10 mouse cellular contexts compared by ENCODE assay signal in the genomic region with DNA sequence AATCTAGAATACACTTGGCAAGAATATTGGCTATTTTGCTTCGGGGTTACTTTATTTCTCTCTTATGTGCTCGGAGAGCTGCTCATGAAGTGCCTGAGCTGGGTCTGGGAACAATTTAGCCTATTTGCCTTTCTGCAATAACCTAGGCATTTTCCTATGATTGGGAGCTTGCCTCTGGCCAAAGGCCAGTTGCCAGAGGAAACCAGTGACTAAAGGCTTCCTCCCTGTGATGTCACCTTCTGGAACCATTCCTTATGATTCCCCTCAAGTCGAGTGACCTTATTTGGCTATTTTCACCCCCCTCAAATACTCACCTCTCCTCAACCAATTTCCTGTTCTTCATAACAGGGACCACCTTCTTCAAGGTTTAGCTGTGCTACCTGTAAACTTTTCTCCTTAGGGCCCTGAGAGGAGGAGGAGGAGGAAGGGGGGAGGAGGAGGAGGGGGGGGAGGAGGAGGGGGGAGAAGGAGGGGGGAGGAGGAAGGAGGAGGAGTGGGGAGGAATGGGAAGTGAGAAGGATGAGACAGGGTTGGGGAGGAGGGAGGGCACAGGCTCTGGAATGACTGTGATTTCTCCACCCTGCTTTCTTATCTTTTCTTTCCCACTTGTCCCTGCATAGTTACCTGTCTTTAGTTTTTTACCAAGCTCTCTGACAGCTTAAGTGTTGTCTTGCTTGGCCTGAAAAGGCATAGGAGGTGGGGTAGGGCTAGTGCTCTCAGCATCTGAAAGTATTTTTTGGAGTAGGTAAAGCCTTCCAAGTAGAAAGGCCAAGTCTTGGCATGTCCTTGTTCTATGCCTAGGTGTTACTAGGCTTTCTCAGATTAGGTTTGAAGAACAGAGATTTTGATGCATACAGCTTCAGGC. TPM values are rescaled to one million over a fixed set of nuclear protein-coding genes. Genes with fewer than 3 reads are reported as not detected.
A peak's percentile ranks its signal among the peaks of the same experiment; 100 is the strongest.
DNase-seq lines count a peak whose midpoint lies in the region; ATAC-seq and TF ChIP-seq lines count a peak whose summit lies in the region.
"Had no signal": no experiment of that assay in that cellular context is flagged by ENCODE, and none has a peak within 500 bp of the region (broad histone marks: within the 10 kb centered on the region; RNA-seq: fewer than 3 reads in every experiment).

No protein-coding gene starts in this region.

- H3K27me3 ChIP-seq in embryonic facial prominence, embryonic 11.5 days (ENCODE audit: control insufficient read depth, insufficient read depth, low read length), result no peaks in the 10 kb centered on the region
- H3K27me3 ChIP-seq in myocyte (ENCODE audit: control insufficient read depth, insufficient read depth, insufficient read length), result no peaks in the 10 kb centered on the region
- H3K27me3 ChIP-seq in liver, embryonic 12.5 days (replicated peaks), result no peaks in the 10 kb centered on the region
- H3K27me3 ChIP-seq: embryonic facial prominence, embryonic 13.5 days had no signal

- H3ac ChIP-seq in myocyte (ENCODE audit: control insufficient read depth, insufficient read length), result no peak overlapping the region

- H3K27ac ChIP-seq in embryonic facial prominence, embryonic 11.5 days (replicated peaks; ENCODE audit: low read depth, low read length), result no peak overlapping the region
- H3K27ac ChIP-seq in liver, embryonic 12.5 days, result no peak overlapping the region
- H3K27ac ChIP-seq: embryonic facial prominence, embryonic 13.5 days; left cerebral cortex, adult 2 months had no signal

- no peak overlapping the region for H3K9ac ChIP-seq in embryonic facial prominence, embryonic 11.5 days (replicated peaks; ENCODE audit: low read length)
- H3K9ac ChIP-seq in liver, embryonic 12.5 days, result no peak overlapping the region
- H3K9ac ChIP-seq: embryonic facial prominence, embryonic 13.5 days had no signal

- no peak for TF ChIP-seq POLR2A in myocyte (IDR thresholded peaks at IDR 0.05; ENCODE audit: insufficient read length, low read depth)

- H3K9me3 ChIP-seq in embryonic facial prominence, embryonic 11.5 days (replicated peaks; ENCODE audit: control insufficient read depth, low read length), result no peaks in the 10 kb centered on the region
- no peaks in the 10 kb centered on the region for H3K9me3 ChIP-seq in liver, embryonic 12.5 days (replicated peaks)
- H3K9me3 ChIP-seq: embryonic facial prominence, embryonic 13.5 days had no signal

- H3K4me3 ChIP-seq in embryonic facial prominence, embryonic 11.5 days (ENCODE audit: low read depth, low read length), result no peak overlapping the region
- H3K4me3 ChIP-seq in myocyte, result no peak overlapping the region
- H3K4me3 ChIP-seq in liver, embryonic 12.5 days, result no peak overlapping the region
- H3K4me3 ChIP-seq: embryonic facial prominence, embryonic 13.5 days; left cerebral cortex, adult 2 months had no signal

- H3K36me3 ChIP-seq in embryonic facial prominence, embryonic 11.5 days (replicated peaks; ENCODE audit: control insufficient read depth, insufficient read depth, low read depth, low read length), result no peaks in the 10 kb centered on the region
- peaks cover 39% of the 10 kb centered on the region for H3K36me3 ChIP-seq in myocyte (ENCODE audit: control insufficient read depth, insufficient read depth)
- H3K36me3 ChIP-seq in liver, embryonic 12.5 days, result no peaks in the 10 kb centered on the region
- H3K36me3 ChIP-seq: embryonic facial prominence, embryonic 13.5 days had no signal

- peak; percentile 6 for DNase-seq in ovary, postnatal 36 days (ENCODE audit: low spot score)
- DNase-seq in ovary, postnatal 10 days (ENCODE audit: low spot score), result no peak
- peak; percentile 45 for DNase-seq in embryonic facial prominence, embryonic 11.5 days (ENCODE audit: low spot score)
- peak; percentile 58 to 64 for DNase-seq in heart, postnatal 36 days
- DNase-seq in ovary, postnatal 14 days (ENCODE audit: low spot score), result no peak
- DNase-seq in layer of hippocampus, postnatal 14 days (ENCODE audit: low spot score in 2 of 2), result no peak

- ATAC-seq in embryonic facial prominence, embryonic 11.5 days (replicated peaks; ENCODE audit: insufficient number of reproducible peaks, low FRiP score, low TSS enrichment, low read depth), result no peak
- no peak for ATAC-seq in liver, embryonic 12.5 days

- no peaks in the 10 kb centered on the region for H3K4me1 ChIP-seq in embryonic facial prominence, embryonic 11.5 days (ENCODE audit: control insufficient read depth, insufficient read depth, low read length)
- H3K4me1 ChIP-seq in liver, embryonic 12.5 days, result no peaks in the 10 kb centered on the region
- H3K4me1 ChIP-seq: embryonic facial prominence, embryonic 13.5 days had no signal

- no peak overlapping the region for H3K4me2 ChIP-seq in embryonic facial prominence, embryonic 11.5 days (ENCODE audit: low read depth, low read length)
- peak overlapping the region; percentile 74 for H3K4me2 ChIP-seq in myocyte (ENCODE audit: low read depth)
- no peak overlapping the region for H3K4me2 ChIP-seq in liver, embryonic 12.5 days
- H3K4me2 ChIP-seq: embryonic facial prominence, embryonic 13.5 days had no signal

- WGBS in embryonic facial prominence, embryonic 11.5 days, result 49% methylated on average over 3 of the region's 3 CpGs
- 58% methylated on average over 3 of the region's 3 CpGs for WGBS in liver, embryonic 12.5 days (ENCODE audit: insufficient replicate concordance)

- peaks cover 99% of the 10 kb centered on the region for H3K79me2 ChIP-seq in myocyte (ENCODE audit: control insufficient read depth, insufficient read depth)

- intact Hi-C loops in heart, postnatal 36 days (cut with DNase I), result no loop called here

TF ChIP-seq in myocyte, 11 proteins besides CTCF, POLR2A, EP300 and RAD21:
- TF ChIP-seq E2F4 (IDR thresholded peaks at IDR 0.05; ENCODE audit: insufficient read depth) (no peak), SRF (IDR thresholded peaks at IDR 0.05; ENCODE audit: control insufficient read depth, insufficient read length, low read depth) (peak; percentile 89)

RNA-seq across cellular contexts. Expression of a gene that starts 11.8 kb away (rescaled TPM):
- 91.8 and 94.2 TPM in 2 replicates for polyA plus RNA-seq in embryonic facial prominence, embryonic 11.5 days (2014; fragmentation: Nextera tagmentation; extraction: Ambion mirVana)
- 100 to 1,000 TPM; 116 to 124 TPM for total RNA-seq in heart, postnatal 36 days (2021)
- polyA plus RNA-seq in myocyte (2012; fragmentation: generic; extraction: Trizol), result 254 TPM
- total RNA-seq in layer of hippocampus, postnatal 14 days (2021), result 10 to 100 TPM; 22.8 to 24.6 TPM
- 76.7 and 79.1 TPM in 2 replicates for polyA plus RNA-seq in liver, embryonic 12.5 days (2016; fragmentation: Nextera tagmentation; extraction: Ambion mirVana)

Comparison
In these comparisons a context has a peak if more than half of its experiments do, and no peak if none do; other contexts are left out.
1. DNase-seq: peak in ovary, postnatal 36 days (single experiment), embryonic facial prominence, embryonic 11.5 days (single experiment) and heart, postnatal 36 days (2 of 2); none in ovary, postnatal 10 days (single experiment), ovary, postnatal 14 days (single experiment) and layer of hippocampus, postnatal 14 days (0 of 2).